Mouse (Mus musculus): ENCODE data around the gene Lif. TPM values are rescaled to one million over a fixed set of nuclear protein-coding genes. Genes with fewer than 3 reads are reported as not detected.

Lif gene
- polyA plus RNA-seq, 1 experiment from 2014 or later = 0.11 TPM

DNA sequence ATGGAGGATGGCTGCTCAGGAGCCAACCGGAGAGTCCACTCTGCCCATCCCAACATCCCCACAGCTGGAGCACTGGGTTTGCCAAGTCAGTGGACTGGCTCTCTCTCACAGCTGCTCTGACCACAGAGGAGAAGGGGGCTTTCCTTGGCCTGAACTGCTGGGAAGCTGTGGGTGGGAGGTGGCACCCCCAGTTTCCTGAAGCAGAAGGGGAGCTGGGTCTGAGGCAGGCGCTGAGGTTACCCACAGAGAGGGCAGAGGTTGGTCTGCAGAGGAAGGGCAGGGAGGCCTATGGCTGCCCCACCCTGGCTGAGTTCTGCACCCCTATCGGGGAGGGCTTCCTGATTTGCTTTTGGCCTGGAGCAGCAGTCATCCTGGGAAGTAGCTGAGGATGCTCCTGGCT, 6.0 kb upstream of the Lif start:
- Histone ChIP-seq H3K4me1 (0 out of 2 replicates have a peak, but pooled peaks cover 2% of the 10 kb centered on the region), H3K27me3 (ENCODE audit: poor library complexity, severe bottlenecking) (no peaks in the 10 kb centered on the region), H3K36me3 (replicated peaks) (no peaks in the 10 kb centered on the region), H3K27ac (no peak overlapping the region), H3K4me3 (no peak overlapping the region), H3K9me3 (no peaks in the 10 kb centered on the region)
- no peak for DNase-seq (ENCODE audit: extremely low spot score, low spot score)
- 82% methylated on average over 3 of the region's 3 CpGs for WGBS

DNA sequence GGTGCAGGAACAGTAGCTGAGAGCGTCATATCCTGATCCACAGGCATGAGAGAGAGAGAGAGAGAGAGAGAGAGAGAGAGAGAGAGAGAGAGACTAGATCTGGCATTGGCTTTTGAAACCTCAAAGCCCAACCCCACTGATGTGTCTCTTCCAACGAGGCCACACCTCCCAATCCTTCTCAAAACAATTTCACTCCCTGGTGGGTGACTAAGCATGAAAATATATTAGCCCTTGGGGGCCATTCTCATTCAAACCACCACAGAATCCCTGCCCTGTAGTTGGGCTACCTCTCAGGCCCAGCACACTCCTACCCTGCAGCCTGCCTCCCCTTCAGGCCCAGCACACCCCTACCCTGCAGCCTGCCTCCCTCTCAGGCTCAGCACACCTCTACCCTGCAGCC, 4.5 kb upstream of the Lif start:
- no peak overlapping the region for H3K4me3 ChIP-seq
- no peaks in the 10 kb centered on the region for H3K4me1 ChIP-seq
- no peak for DNase-seq (ENCODE audit: extremely low spot score, low spot score)
- no peaks in the 10 kb centered on the region for H3K9me3 ChIP-seq
- no peak overlapping the region for H3K27ac ChIP-seq
- peaks cover 3% of the 10 kb centered on the region; the same call in 1 of the 2 replicates for H3K27me3 ChIP-seq (ENCODE audit: poor library complexity, severe bottlenecking)
- no peaks in the 10 kb centered on the region for H3K36me3 ChIP-seq (replicated peaks)
- 65% methylated on average over 2 of the region's 2 CpGs for WGBS

DNA sequence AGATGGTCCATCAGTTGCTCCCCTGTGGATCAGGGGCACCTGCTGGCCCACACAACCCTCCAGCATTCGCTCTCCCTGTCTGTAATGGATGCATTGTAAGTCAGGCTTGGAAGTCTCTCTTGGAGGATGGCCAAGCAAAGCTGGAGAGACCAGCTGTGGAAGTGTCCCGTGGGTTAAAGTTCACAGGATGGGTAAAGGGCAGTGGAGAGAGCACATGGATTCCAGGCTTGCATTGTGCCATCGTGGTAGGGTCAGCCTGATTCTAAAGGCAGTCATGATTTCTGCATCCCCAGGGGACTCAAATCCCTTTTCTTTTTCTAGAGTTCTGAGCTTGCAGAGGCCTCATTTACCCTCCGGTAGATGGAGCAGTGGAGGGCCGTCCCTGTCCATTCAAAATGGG, 399 bp downstream of the Lif start:
- H3K36me3 ChIP-seq (replicated peaks) = no peaks in the 10 kb centered on the region
- H3K9me3 ChIP-seq = no peaks in the 10 kb centered on the region
- H3K4me1 ChIP-seq = peaks cover 29% of the 10 kb centered on the region
- no peak overlapping the region for H3K27ac ChIP-seq
- no peak for DNase-seq (ENCODE audit: extremely low spot score, low spot score)
- WGBS = 55% methylated on average over 5 of the region's 5 CpGs
- no peak overlapping the region for H3K4me3 ChIP-seq
- peaks cover 19% of the 10 kb centered on the region for H3K27me3 ChIP-seq (ENCODE audit: poor library complexity, severe bottlenecking)

DNA sequence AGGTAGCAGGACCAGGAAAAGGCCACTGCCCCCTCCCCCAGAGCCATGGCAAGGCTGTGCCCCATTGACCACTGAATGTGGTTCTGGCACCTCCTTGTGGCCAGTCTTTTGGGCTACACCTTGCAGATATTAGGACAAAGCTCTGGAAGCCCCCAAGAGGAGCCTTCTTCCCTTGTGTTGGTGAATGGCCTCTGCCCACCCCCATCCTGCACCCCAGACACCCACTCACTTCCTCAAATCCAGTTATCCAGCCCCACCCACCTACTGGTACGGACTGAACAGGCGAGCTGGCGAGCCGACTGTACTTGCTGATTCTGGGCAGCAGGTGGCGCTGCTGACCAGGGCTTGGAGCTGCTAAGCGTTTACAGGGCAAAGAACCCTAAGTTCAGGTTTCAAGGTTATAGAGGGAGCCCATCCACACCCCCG, 1.3 kb downstream of the Lif start:
- H3K9me3 ChIP-seq = no peaks in the 10 kb centered on the region
- H3K27me3 ChIP-seq (ENCODE audit: poor library complexity, severe bottlenecking) = peaks cover 28% of the 10 kb centered on the region
- H3K27ac ChIP-seq = no peak overlapping the region
- H3K4me1 ChIP-seq = peaks cover 38% of the 10 kb centered on the region
- peak; percentile 79 for DNase-seq (ENCODE audit: extremely low spot score, low spot score)
- peak overlapping the region; percentile 37 for H3K4me3 ChIP-seq
- H3K36me3 ChIP-seq (replicated peaks) = no peaks in the 10 kb centered on the region
- WGBS = 2% methylated on average over 7 of the region's 7 CpGs

DNA sequence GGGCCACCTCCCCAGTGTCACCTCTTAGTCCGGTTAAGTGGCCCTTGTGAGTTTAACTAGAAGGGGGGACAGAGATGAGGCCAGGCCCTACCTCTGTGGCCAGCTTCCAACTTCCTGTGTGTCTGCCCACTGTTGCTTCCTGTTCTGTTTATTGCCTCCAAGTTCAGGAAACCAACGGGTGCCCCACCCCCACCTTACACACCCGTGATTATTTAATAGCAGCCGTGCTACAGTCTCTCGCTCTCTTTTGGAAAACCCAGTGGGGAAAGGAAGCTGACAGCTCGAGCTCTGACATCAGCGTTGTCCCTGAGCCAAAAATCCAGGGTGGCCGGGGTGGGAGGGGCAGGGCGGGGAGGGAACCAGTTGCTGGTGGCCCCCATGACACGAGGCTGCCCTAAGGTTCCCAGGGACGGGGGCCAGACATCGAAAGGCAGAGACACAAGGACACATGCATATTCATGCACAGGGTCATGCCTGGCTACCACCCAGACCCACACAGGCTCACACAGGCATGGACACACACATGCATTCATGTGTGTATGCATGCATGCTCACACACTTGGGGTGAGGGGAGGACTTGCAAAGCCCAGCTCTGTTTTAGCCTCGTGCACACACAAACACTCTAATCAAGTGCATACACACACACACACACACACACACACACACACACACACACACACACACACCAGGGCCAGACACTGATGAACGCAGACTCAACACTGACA, 3.3 kb downstream of the Lif start:
- H3K27ac ChIP-seq = no peak overlapping the region

DNA sequence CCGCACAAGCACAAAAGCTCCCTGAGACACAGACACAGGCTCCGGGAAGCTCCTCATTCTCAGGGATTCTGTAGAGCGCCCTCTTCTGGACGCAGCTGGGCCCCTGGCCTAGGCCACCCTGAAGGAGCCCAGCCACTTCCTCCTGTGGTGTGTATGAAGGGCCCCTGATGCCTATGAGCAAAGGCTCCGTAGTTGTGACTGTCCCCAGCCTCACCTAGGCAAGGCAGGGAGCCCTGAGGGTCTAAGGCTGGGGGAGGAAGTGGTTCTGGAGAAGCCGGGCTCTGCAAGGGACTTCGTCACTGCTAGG, 3.8 kb downstream of the Lif start:
- peak overlapping the region; percentile 35; the same call in 1 of the 2 replicates for H3K27ac ChIP-seq
- WGBS = 43% methylated on average over 7 of the region's 7 CpGs
- H3K27me3 ChIP-seq (ENCODE audit: poor library complexity, severe bottlenecking) = peaks cover 53% of the 10 kb centered on the region

More for the DNA sequence above, 3.3 kb downstream of the Lif start:
- peaks cover 43% of the 10 kb centered on the region for H3K4me1 ChIP-seq
- 76% methylated on average over 14 of the region's 14 CpGs for WGBS
- no peak for DNase-seq (ENCODE audit: extremely low spot score, low spot score)
- H3K27me3 ChIP-seq (ENCODE audit: poor library complexity, severe bottlenecking) = peaks cover 48% of the 10 kb centered on the region
- no peaks in the 10 kb centered on the region for H3K36me3 ChIP-seq (replicated peaks)
- H3K4me3 ChIP-seq = no peak overlapping the region
- H3K9me3 ChIP-seq = no peaks in the 10 kb centered on the region

DNA sequence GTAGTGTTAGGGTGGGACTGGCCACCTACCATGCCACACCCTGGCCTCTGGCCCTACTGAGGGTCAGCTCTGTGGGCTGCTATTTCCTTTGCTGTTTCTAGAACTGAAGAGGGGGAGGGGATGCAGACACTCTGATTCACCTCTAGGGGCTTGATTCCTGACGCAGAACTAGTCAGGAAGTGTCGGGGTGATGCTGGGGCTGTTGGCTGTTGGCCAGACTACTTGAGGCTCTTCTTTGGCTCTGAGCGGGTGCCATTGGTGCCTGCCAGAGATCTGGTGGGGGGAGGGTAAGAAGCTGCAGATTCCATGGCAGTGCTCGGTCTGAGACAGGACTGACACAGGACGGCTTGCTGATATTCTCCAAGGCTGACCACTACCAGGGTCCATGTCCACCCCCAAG, 4.6 kb downstream of the Lif start:
- Histone ChIP-seq H3K27me3 (ENCODE audit: poor library complexity, severe bottlenecking) (peaks cover 61% of the 10 kb centered on the region), H3K4me3 (no peak overlapping the region), H3K27ac (no peak overlapping the region), H3K36me3 (replicated peaks) (no peaks in the 10 kb centered on the region), H3K9me3 (no peaks in the 10 kb centered on the region), H3K4me1 (peaks cover 56% of the 10 kb centered on the region)
- WGBS = 49% methylated on average over 5 of the region's 5 CpGs
- DNase-seq (ENCODE audit: extremely low spot score, low spot score) = no peak

More for the DNA sequence above, 3.8 kb downstream of the Lif start:
- H3K4me1 ChIP-seq = peaks cover 48% of the 10 kb centered on the region
- H3K36me3 ChIP-seq (replicated peaks) = no peaks in the 10 kb centered on the region
- H3K9me3 ChIP-seq = no peaks in the 10 kb centered on the region
- no peak overlapping the region for H3K4me3 ChIP-seq
- peak; percentile 55 for DNase-seq (ENCODE audit: extremely low spot score, low spot score)

DNA sequence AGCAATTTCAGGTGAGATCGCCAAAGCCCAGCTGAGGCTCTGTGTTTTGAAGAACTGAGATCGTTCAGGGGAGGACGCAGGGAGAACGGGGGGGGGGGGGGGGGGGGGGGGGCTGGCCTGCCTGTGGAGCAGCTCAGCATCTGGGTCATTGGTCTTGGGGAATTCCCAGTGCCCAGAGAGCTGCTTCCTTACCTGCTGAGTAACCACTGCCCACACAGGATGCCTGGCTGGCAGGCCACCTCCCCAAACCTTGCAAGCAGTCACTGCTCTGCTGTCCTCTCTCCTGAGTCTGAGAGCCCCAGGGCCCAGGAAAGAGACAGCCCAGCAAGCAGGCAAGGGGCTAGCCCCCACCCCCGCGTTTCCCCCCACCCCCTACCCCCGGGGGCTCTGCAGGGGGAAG, 5.5 kb downstream of the Lif start:
- no peak for DNase-seq (ENCODE audit: extremely low spot score, low spot score)
- H3K4me1 ChIP-seq = peaks cover 61% of the 10 kb centered on the region
- H3K36me3 ChIP-seq (replicated peaks) = no peaks in the 10 kb centered on the region
- no peak overlapping the region for H3K27ac ChIP-seq
- no peaks in the 10 kb centered on the region for H3K9me3 ChIP-seq
- no peak overlapping the region for H3K4me3 ChIP-seq
- WGBS = 15% methylated on average over 7 of the region's 7 CpGs
- peaks cover 67% of the 10 kb centered on the region for H3K27me3 ChIP-seq (ENCODE audit: poor library complexity, severe bottlenecking)

DNA sequence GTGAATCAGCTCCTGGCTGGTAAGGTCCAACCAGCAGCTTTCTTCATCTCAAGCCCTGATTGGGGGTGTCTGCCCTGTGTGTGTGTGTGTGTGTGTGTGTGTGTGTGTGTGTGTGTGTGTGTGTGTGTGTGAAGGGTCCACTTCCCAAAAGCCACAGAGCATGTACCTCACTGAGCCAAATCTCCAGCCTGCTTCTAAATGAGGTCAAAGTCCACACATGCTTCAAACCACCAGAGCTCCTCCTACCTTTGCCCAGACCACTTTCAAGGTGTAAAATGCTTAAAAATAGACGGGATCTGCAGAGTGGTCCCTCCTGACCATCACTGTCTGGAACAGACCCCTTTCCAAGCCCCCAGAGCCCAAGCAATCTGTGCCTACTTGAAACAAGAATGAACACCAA, 5.9 kb downstream of the Lif start:
- no peaks in the 10 kb centered on the region for H3K36me3 ChIP-seq (replicated peaks)
- no peaks in the 10 kb centered on the region for H3K9me3 ChIP-seq
- peaks cover 61% of the 10 kb centered on the region for H3K4me1 ChIP-seq
- no peak for DNase-seq (ENCODE audit: extremely low spot score, low spot score)
- peaks cover 71% of the 10 kb centered on the region for H3K27me3 ChIP-seq (ENCODE audit: poor library complexity, severe bottlenecking)
- 50% methylated on average over 1 of the region's 1 CpGs for WGBS
- no peak overlapping the region for H3K27ac ChIP-seq
- no peak overlapping the region for H3K4me3 ChIP-seq

DNA sequence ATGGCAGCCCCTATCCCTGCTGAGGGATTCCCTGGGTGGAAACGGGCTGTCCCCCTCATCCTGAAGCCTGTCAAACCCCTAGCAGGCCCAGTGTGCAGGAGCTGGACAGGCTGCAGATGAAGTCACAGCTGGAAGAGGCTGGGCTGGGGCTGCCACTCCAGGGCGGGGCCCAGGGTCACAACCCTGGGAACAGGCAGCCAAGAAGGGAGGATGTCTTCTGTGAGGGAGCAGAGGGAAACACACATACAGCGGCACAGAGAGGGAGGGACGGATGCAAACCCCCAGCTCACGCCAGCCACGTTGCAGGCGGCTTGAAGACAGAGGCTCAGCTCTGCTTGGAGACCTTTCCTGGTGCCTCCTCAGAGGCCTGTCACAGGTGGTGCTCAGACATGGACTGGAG, 6.7 kb downstream of the Lif start:
- no peak overlapping the region for H3K4me3 ChIP-seq
- peaks cover 56% of the 10 kb centered on the region for H3K4me1 ChIP-seq
- DNase-seq (ENCODE audit: extremely low spot score, low spot score) = no peak
- no peaks in the 10 kb centered on the region for H3K36me3 ChIP-seq (replicated peaks)
- peaks cover 79% of the 10 kb centered on the region for H3K27me3 ChIP-seq (ENCODE audit: poor library complexity, severe bottlenecking)
- no peaks in the 10 kb centered on the region for H3K9me3 ChIP-seq
- 57% methylated on average over 7 of the region's 7 CpGs for WGBS
- H3K27ac ChIP-seq = no peak overlapping the region

DNA sequence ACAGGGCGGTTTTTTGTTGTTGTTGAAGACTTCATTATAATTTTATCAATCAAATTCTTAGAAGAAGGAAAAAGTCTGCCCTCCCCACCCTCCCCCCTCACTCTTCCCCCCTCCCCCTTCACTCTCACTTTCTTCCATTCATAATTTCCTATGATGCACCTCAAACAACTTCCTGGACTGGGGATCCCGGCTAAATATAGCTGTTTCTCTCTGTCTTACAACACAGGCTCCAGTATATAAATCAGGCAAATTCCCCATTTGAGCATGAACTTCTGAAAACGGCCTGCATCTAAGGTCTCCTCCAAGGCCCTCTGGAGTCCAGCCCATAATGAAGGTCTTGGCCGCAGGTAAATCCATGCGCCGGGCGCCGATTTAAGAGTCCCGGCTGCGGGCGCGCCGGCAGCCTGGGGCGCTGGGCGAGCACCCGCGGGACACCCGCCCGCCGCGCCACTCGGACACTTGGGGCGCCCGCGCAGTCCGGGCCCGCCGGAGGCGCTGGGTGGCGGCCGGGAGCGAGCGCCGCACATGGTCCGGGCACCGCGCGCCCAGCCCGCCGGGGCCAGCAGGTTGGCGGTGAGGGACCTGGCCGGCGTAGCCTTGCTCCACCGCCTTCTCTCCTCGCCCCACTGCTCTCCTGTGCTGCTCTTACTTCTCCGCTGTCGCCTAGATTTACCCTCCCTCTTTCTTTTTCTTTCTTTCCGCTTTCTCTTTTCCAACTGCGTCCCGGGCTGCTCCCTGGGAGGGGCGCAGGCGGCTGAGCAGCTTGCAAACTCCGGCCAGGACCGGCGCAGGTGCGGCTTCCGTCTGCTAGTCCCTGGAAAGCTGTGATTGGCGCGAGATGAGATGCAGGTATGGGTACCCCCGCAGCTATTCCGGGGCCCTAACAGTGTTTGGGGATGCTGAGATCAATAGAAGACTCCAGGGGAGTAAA, 9.2 kb downstream of the Lif start:
- H3K9me3 ChIP-seq = no peaks in the 10 kb centered on the region
- H3K36me3 ChIP-seq (replicated peaks) = no peaks in the 10 kb centered on the region
- DNase-seq (ENCODE audit: extremely low spot score, low spot score) = no peak
- peak overlapping the region; percentile 61 for H3K4me3 ChIP-seq
- H3K27me3 ChIP-seq (ENCODE audit: poor library complexity, severe bottlenecking) = peaks cover 98% of the 10 kb centered on the region
- H3K27ac ChIP-seq = peak overlapping the region; percentile 66
- H3K4me1 ChIP-seq = peaks cover 52% of the 10 kb centered on the region
- 1% methylated on average over 60 of the region's 61 CpGs for WGBS

DNA sequence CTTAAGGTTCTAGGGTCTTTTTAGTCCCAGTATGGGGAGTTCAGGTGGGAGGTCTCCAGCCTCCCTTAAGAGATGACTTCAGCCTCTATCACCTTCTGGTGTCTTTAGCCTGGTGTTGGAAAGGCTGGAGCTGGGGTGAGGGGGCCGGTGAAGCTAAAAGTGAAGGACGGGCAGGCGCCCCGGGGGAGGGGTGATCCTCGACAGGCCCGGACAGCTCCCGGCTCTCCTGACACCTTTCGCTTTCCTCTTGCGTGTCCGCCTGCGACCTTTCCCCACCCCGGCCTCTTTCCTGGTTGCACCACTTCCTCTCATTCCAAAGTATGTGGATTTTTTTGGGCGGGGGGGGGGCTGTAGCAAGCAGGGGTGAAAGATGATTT, 9.8 kb downstream of the Lif start:
- Histone ChIP-seq H3K27me3 (ENCODE audit: poor library complexity, severe bottlenecking) (peaks cover 99% of the 10 kb centered on the region), H3K27ac (no peak overlapping the region), H3K36me3 (replicated peaks) (no peaks in the 10 kb centered on the region), H3K4me1 (peaks cover 48% of the 10 kb centered on the region), H3K4me3 (peak overlapping the region; percentile 61), H3K9me3 (no peaks in the 10 kb centered on the region)
- no peak for DNase-seq (ENCODE audit: extremely low spot score, low spot score)
- 6% methylated on average over 13 of the region's 13 CpGs for WGBS

DNA sequence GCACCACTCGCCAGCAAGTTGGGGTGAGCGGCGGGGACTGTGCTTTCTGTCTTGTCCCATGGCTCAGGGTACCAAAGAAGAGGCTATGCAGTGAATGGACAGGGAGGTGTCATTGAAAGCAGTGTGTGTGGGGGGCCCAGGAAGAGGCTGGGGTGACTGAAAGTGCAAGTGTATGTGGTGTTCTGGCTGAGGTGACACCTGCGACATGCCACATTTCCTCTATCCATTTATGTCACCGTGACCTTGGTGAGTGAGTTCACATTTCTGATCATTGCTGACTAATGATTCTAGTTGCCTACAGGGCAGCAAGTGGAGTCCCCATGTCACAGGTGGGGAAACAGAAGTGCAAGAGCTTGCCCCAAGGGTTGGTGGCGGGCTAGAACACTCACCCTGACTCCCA, 11.1 kb downstream of the Lif start:
- peaks cover 94% of the 10 kb centered on the region for H3K27me3 ChIP-seq (ENCODE audit: poor library complexity, severe bottlenecking)
- 80% methylated on average over 6 of the region's 6 CpGs for WGBS
- no peaks in the 10 kb centered on the region for H3K36me3 ChIP-seq (replicated peaks)
- no peak overlapping the region for H3K4me3 ChIP-seq
- H3K4me1 ChIP-seq = peaks cover 36% of the 10 kb centered on the region
- no peaks in the 10 kb centered on the region for H3K9me3 ChIP-seq
- DNase-seq (ENCODE audit: extremely low spot score, low spot score) = no peak
- no peak overlapping the region for H3K27ac ChIP-seq
